Mouse (Mus musculus) adrenal gland, adult 18-20 months (tissue): ENCODE data around the gene Vwc2. TPM values are rescaled to one million over a fixed set of nuclear protein-coding genes. Genes with fewer than 3 reads are reported as not detected.
A peak's percentile ranks its signal among the peaks of the same experiment; 100 is the strongest.

Experiments used
- DNase-seq, 2 experiments: peaks; one replicate each; pipeline ENCODE4 v3.0.0; 2021 to 2022; ENCODE audit warnings: low spot score in 2 of 2
- long read RNA-seq, 2 experiments: library from polyadenylated mRNA; stranded (forward); transcript quantifications; one replicate each; pipeline ENCODE4 v2.0.0; 2021
- total RNA-seq, 2 experiments: library from RNA; stranded (reverse); gene quantifications; 1 replicate in 1 of 2; 2 replicates in 1 of 2; pipeline ENCODE4 v1.2.3; 2021

Vwc2 gene
- total RNA-seq, result under 1 TPM; 0.29 to 0.56 TPM
- long read RNA-seq, experiment 1, result 0 reads
- long read RNA-seq, experiment 2, partial matches to known transcripts, result 0 of 1 reads
- long read RNA-seq, experiment 2, other reads (novel, unspliced or antisense), result 0 of 1 reads

DNA sequence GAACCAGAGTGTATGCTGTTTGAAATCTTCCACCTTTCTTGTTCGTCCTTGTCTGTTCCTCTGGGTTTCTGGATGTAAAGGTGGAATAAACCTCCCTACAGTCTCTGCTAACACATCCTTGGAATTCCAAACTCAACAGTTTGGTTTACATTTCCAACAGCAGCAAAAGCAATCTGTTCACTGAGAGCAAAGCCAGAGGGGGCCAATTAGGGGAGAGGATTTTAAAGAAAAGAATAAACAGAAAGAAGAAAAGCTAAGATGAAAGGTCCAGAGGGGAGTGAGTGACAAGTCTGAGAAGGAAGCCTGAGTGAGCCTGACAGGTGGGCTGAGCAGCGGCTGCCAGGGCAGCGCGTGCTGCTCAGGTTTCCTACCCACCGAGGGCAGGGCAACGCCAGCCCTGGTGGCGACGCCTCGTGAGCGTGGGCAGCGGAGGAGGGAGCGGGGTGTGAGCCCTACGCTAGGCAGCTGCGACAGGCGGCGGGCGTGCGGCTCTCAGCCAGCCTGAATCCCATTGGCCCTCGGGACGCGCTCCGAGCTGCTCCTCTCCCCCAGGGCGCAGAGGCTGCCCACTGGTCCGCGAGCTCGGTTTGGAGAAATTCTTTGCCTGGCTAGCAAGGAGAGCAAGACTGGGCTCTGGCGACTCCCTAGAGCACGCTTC, at the start of gene Vwc2:
Gene Vwc2 (plus strand): TSS at position 648 of the 658 bp plus-strand sequence.
- DNase-seq, result no peak

DNA sequence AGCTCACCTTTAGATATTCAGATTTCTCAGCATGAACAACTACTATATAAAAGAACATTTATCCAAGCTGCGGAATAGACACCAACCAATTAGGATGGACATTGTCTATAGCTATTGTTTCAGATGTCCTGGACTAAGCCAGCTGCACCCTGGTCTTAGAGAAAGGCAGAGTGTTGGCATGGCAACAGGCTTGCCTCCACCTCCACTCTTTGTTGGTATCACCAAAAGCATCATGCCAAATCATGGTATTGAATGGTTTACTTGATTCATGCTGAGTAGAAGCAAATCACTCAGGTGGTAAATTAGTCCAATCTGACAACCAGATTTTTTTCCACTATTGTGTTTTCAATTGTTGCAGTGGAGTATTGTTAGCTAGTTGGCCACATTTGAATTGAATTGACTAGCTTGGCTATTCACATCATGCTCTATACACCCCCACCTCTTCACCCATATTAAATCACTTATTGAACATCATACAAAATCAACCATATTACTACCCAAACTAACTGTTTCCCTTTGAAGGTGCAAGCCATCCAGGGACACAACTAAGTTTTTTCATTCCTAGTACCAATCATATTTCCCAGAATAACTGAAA, 25.8 kb upstream of the Vwc2 start:
- no peak for DNase-seq

- DNase-seq, result no peak
Measured at GRCm38 (mm10) chr11:11097606-11098005, 16.4 kb upstream of the Vwc2 start.

DNA sequence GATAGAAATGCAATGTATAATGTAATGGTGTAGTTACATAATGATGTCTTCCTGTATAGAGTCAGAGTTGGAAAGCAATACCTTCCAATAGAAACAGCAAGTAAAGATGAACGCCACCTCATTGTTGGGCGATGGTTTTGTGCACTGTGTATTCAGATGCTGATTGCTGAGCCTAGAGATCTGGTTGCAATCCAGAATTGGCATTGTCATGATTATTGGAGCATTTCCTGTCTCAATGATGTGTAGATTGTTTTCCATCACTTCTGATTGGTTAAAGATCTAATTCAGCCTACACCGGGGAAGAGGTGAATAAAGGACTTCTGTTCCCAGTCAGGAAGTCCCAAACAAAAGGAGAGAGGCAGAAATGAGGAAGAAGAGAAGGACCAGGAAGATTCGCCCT, 15.7 kb upstream of the Vwc2 start:
- no peak for DNase-seq

- DNase-seq, result no peak
Measured at GRCm38 (mm10) chr11:11099011-11099410, 15.0 kb upstream of the Vwc2 start.

- DNase-seq, result no peak
Measured at GRCm38 (mm10) chr11:11102182-11102581, 11.8 kb upstream of the Vwc2 start.

DNA sequence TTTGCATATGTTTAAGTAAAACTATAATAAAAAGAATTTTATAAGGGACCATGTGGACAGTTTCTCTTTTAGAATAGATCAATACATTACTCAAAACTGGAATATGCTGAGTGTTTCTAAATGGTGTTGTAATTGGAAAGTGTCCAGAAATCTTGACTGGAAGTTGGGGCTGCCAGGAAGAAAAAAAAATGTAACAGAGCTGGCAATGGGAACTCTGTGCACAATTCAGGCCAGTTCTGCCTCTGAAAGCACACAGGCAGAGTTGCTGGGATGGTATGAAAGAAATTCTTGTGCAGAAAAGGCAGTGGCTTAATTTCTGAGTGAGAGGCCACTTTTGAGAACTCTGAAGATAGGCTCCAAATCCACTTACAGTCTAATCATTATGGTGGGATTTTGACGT, 11.4 kb upstream of the Vwc2 start:
- no peak for DNase-seq

GRCm38 (mm10) chr11:11108922-11109321, 5.1 kb upstream of the Vwc2 start:
- DNase-seq, result no peak

GRCm38 (mm10) chr11:11114234-11115030, 409 bp downstream of the Vwc2 start:
- DNase-seq, result no peak

GRCm38 (mm10) chr11:11115031-11115647, 1.1 kb downstream of the Vwc2 start:
- no peak for DNase-seq

- no peak for DNase-seq
Measured at GRCm38 (mm10) chr11:11115648-11116590, 1.9 kb downstream of the Vwc2 start.

DNA sequence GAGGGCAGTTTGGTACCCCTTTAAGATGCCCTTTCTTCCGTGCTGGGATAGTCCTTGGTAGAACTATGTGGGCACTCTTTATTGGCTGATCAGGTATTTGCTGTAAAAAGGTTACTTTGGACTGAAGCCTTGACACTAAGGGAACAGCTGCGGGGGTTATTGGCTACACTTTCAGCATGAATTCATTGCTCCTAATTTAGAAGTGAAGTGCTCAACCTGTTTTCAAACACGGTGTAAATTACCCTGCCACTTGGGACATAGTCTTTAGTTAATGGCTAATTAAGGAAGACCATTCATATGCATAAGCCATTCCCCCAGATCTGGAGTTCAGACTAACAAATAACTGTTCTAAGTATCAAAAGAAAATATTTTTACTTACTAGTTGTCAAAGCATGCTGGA, 2.7 kb downstream of the Vwc2 start:
- no peak for DNase-seq

DNA sequence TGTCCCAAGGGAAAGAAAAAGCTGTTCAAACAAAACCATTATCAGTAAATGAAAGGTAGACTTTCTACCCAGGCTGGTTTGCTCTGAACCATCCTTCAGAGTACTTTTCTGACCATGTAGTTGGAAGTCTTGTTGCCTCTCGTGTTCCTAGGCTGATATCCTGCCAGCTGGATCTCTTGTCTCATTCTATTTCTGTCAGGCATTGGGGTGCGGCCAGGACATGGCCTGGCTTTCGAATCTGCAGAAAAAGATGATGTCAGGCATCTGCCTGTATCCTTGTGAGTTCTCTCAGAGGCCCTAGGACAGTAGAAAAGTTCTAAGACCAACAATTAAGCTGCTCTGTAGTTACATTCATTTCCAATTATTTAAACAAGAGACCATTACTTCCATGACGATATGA, 8.8 kb downstream of the Vwc2 start:
- DNase-seq, result no peak

- DNase-seq, result peak in 1 of 2 experiments; percentile 5
Measured at GRCm38 (mm10) chr11:11131414-11132077, 17.5 kb downstream of the Vwc2 start.

DNA sequence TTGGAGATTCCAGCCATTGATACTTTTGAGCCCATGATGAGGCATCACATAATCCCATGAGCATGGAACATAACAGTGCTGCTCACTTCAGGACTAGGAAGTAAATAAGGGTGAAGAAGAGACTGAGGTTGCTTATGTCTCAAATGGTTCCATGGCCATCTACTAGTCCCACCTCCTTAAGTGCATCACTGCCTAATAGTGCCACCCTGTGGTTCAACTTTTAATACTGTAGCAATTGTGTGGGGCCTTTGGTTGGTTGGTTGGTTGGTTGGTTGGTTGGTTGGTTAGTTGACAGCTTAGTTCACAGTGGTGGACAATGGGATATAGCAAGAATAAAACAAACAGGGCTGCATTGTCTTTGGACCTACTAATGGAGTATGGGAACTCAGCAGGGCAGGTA, 26.6 kb downstream of the Vwc2 start:
- no peak for DNase-seq

- DNase-seq, result no peak
Measured at GRCm38 (mm10) chr11:11152681-11153080, 38.7 kb downstream of the Vwc2 start.

GRCm38 (mm10) chr11:11171396-11171795, 57.4 kb downstream of the Vwc2 start:
- no peak for DNase-seq

DNA sequence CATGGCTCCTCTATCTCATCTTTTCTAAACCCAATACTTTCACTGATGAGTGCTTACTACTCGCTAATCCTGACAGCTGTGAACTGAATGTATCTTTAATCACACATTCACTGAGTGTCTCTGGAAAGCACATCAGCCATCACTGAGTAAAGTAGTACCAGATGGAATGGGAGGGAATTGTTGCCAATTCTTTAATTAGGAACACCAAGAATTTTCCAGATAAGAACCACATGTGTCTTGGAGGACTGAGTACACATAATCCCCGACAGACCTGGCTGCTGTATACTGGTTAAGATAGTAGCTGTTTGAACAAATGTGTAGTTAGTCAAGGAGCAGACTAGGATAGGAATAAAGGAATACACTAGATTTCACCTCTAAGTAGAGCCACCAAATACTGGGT, 61.2 kb downstream of the Vwc2 start:
- DNase-seq, result no peak

- no peak for DNase-seq
Measured at GRCm38 (mm10) chr11:11182705-11183104, 68.7 kb downstream of the Vwc2 start.

- DNase-seq, result no peak
Measured at GRCm38 (mm10) chr11:11223162-11223561, 109.1 kb downstream of the Vwc2 start.
